ENCODE assay signal across 12 mouse cellular contexts in the genomic region with DNA sequence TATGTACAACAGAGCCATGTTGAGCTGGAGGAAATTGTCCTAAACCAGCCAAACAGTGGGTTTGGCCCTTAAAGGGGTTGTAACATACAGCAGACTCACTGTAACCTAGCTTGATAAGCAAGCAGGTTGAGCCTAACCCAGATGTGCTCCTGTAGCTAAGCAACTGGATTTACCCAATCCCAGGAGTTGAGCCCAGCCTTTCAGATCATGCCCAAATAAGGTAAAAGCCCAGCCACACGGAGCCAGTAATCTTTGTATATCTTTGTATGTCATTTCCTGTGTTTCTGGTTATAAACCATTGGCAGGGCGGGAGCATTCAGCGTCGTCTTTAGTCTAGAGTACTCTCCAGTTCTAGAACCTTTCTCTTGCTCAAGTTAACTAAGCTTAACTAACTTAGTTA.
DNase-seq lines count a peak whose midpoint lies in the region; ATAC-seq and TF ChIP-seq lines count a peak whose summit lies in the region.
"Had no signal": no experiment of that assay in that cellular context is flagged by ENCODE, and none has a peak within 500 bp of the region (broad histone marks: within the 10 kb centered on the region; RNA-seq: fewer than 3 reads in every experiment).

No protein-coding gene starts in this region.

- 60% methylated on average over 4 of the region's 4 CpGs for WGBS in embryonic facial prominence, embryonic 14.5 days
- 66% methylated on average over 4 of the region's 4 CpGs for WGBS in kidney, embryonic 16.5 days

- H3K4me3 ChIP-seq in CH12.LX (replicated peaks in 1 of 3; ENCODE audit: low read depth in 2 of 3, low read length in 2 of 3, poor library complexity in 1 of 3) = no peak overlapping the region
- no peak overlapping the region for H3K4me3 ChIP-seq in embryonic facial prominence, embryonic 14.5 days (ENCODE audit: low read depth, low read length)
- H3K4me3 ChIP-seq in kidney, embryonic 16.5 days (ENCODE audit: low read length) = no peak overlapping the region
- H3K4me3 ChIP-seq: hindbrain, embryonic 12.5 days; kidney, embryonic 15.5 days; limb, embryonic 15.5 days had no signal

- TF ChIP-seq CTCF in CH12.LX (conservative IDR thresholded peaks at IDR 0.05 in 1 of 2, IDR thresholded peaks at IDR 0.05 in 1 of 2; ENCODE audit: low read depth in 2 of 2, low read length in 2 of 2) = no peak

- H3K79me2 ChIP-seq in CH12.LX (replicated peaks; ENCODE audit: control insufficient read depth, extremely low read depth, insufficient read depth, poor library complexity, severe bottlenecking) = no peaks in the 10 kb centered on the region

- no peak overlapping the region for H3K4me2 ChIP-seq in CH12.LX (ENCODE audit: insufficient read depth, low read depth, poor library complexity, severe bottlenecking)
- H3K4me2 ChIP-seq in embryonic facial prominence, embryonic 14.5 days (ENCODE audit: low read depth, low read length) = no peak overlapping the region
- no peak overlapping the region for H3K4me2 ChIP-seq in kidney, embryonic 16.5 days (replicated peaks; ENCODE audit: low read depth, low read length)
- H3K4me2 ChIP-seq: hindbrain, embryonic 12.5 days; kidney, embryonic 15.5 days; limb, embryonic 15.5 days had no signal

- H3K9ac ChIP-seq in CH12.LX (ENCODE audit: insufficient read depth, low read depth) = no peak overlapping the region
- no peak overlapping the region for H3K9ac ChIP-seq in embryonic facial prominence, embryonic 14.5 days (ENCODE audit: low read depth, low read length)
- no peak overlapping the region for H3K9ac ChIP-seq in kidney, embryonic 16.5 days (replicated peaks; ENCODE audit: low read length)
- H3K9ac ChIP-seq: hindbrain, embryonic 12.5 days; kidney, embryonic 15.5 days; limb, embryonic 15.5 days had no signal

- peak; percentile 48 for DNase-seq in embryo, embryonic 11 days
- DNase-seq in embryo, embryonic 10 days (ENCODE audit: low spot score) = no peak
- peak; percentile 38 for DNase-seq in CH12.LX (ENCODE audit: extremely low read depth)
- DNase-seq in embryonic facial prominence, embryonic 14.5 days (ENCODE audit: low spot score) = peak; percentile 61
- no peak for DNase-seq in right cerebral cortex, postnatal 4 days
- no peak for DNase-seq in gastrocnemius, postnatal 10 days
- DNase-seq: cerebellum, postnatal 36 days had no signal

- no peak; the same call in 1 of the 2 replicates for ATAC-seq in embryonic facial prominence, embryonic 14.5 days (ENCODE audit: low read depth)
- ATAC-seq in megakaryocyte-erythroid progenitor cell, adult 5-6 weeks (replicated peaks; ENCODE audit: low FRiP score, low TSS enrichment, poor library complexity, severe bottlenecking) = peak; percentile 59; the same call in 1 of the 2 replicates
- ATAC-seq in kidney, embryonic 16.5 days (ENCODE audit: low FRiP score, low TSS enrichment) = no peak

- H3K36me3 ChIP-seq in CH12.LX (replicated peaks in 1 of 2; ENCODE audit: control insufficient read depth in 1 of 2, insufficient read depth in 1 of 2, low read length in 1 of 2) = peaks cover 0 to 11% of the 10 kb centered on the region in 2 experiments
- H3K36me3 ChIP-seq in embryonic facial prominence, embryonic 14.5 days (ENCODE audit: control insufficient read depth, insufficient read depth, low read length) = no peaks in the 10 kb centered on the region
- no peaks in the 10 kb centered on the region for H3K36me3 ChIP-seq in kidney, embryonic 16.5 days (ENCODE audit: insufficient read depth, low read length)
- H3K36me3 ChIP-seq: hindbrain, embryonic 12.5 days; kidney, embryonic 15.5 days; limb, embryonic 15.5 days had no signal

- TF ChIP-seq RAD21 in CH12.LX (IDR thresholded peaks at IDR 0.05; ENCODE audit: low read depth, low read length) = no peak

- TF ChIP-seq POLR2A in CH12.LX (IDR thresholded peaks at IDR 0.05; ENCODE audit: low read depth, low read length) = no peak

- peaks cover 9 to 24% of the 10 kb centered on the region in 2 experiments for H3K4me1 ChIP-seq in CH12.LX (ENCODE audit: control insufficient read depth in 1 of 2, insufficient read depth in 2 of 2)
- peaks cover 8% of the 10 kb centered on the region; the same call in 1 of the 2 replicates for H3K4me1 ChIP-seq in embryonic facial prominence, embryonic 14.5 days (ENCODE audit: control insufficient read depth, insufficient read depth, low read length)
- H3K4me1 ChIP-seq in kidney, embryonic 16.5 days (ENCODE audit: insufficient read depth, low read length) = peaks cover 5% of the 10 kb centered on the region; the same call in 1 of the 2 replicates

- dilution Hi-C loops in CH12.LX (cut with MboI; ENCODE audit: extremely low pct_ligation_motif_present, extremely low pct_unique_long_range_greater_than_20kb, low sequenced_read_pairs) = no loop called here

- in situ Hi-C loops in CH12.LX (cut with MboI; ENCODE audit: low pct_ligation_motif_present, low pct_unique_long_range_greater_than_20kb, low sequenced_read_pairs) = no loop called here

- no peaks in the 10 kb centered on the region for H3K27me3 ChIP-seq in CH12.LX (replicated peaks)
- no peaks in the 10 kb centered on the region for H3K27me3 ChIP-seq in embryonic facial prominence, embryonic 14.5 days (replicated peaks; ENCODE audit: control insufficient read depth, insufficient read depth, low read length)
- no peaks in the 10 kb centered on the region for H3K27me3 ChIP-seq in kidney, embryonic 16.5 days (ENCODE audit: insufficient read depth, low read length)
- H3K27me3 ChIP-seq: hindbrain, embryonic 12.5 days; kidney, embryonic 15.5 days; limb, embryonic 15.5 days had no signal

- no peak for TF ChIP-seq EP300 in CH12.LX (IDR thresholded peaks at IDR 0.05; ENCODE audit: low read length)

- no peak overlapping the region for H3K27ac ChIP-seq in CH12.LX (ENCODE audit: insufficient read depth, low read depth)
- H3K27ac ChIP-seq in embryonic facial prominence, embryonic 14.5 days (replicated peaks; ENCODE audit: low read depth, low read length) = no peak overlapping the region
- H3K27ac ChIP-seq in kidney, embryonic 16.5 days (ENCODE audit: low read length) = no peak overlapping the region
- H3K27ac ChIP-seq: hindbrain, embryonic 12.5 days; kidney, embryonic 15.5 days; limb, embryonic 15.5 days had no signal

- no peaks in the 10 kb centered on the region for H3K9me3 ChIP-seq in CH12.LX (replicated peaks; ENCODE audit: low read length)
- H3K9me3 ChIP-seq in embryonic facial prominence, embryonic 14.5 days (ENCODE audit: control insufficient read depth, low read length) = no peaks in the 10 kb centered on the region
- H3K9me3 ChIP-seq in kidney, embryonic 16.5 days (ENCODE audit: low read length) = no peaks in the 10 kb centered on the region
- H3K9me3 ChIP-seq: hindbrain, embryonic 12.5 days; kidney, embryonic 15.5 days; limb, embryonic 15.5 days had no signal

TF ChIP-seq in CH12.LX, 34 proteins besides CTCF, POLR2A, EP300 and RAD21:
- TF ChIP-seq BHLHE40 (IDR thresholded peaks at IDR 0.05; ENCODE audit: low read depth, low read length) (no peak), ELF1 (IDR thresholded peaks at IDR 0.05; ENCODE audit: low read depth, low read length) (no peak), MEF2A (IDR thresholded peaks at IDR 0.05; ENCODE audit: borderline replicate concordance, low read depth, low read length) (no peak), CHD2 (IDR thresholded peaks at IDR 0.05; ENCODE audit: low read length) (no peak), ZMIZ1 (IDR thresholded peaks at IDR 0.05; ENCODE audit: low read depth, low read length) (no peak), E2F4 (IDR thresholded peaks at IDR 0.05; ENCODE audit: insufficient replicate concordance, low read depth, low read length) (no peak), ZKSCAN1 (IDR thresholded peaks at IDR 0.05; ENCODE audit: borderline replicate concordance, low read depth, low read length) (no peak), IRF4 (IDR thresholded peaks at IDR 0.05; ENCODE audit: low read depth, low read length) (no peak), MYC (IDR thresholded peaks at IDR 0.05; ENCODE audit: low read depth, low read length) (no peak), KAT2A (IDR thresholded peaks at IDR 0.05; ENCODE audit: insufficient replicate concordance, low read length) (no peak), NRF1 (IDR thresholded peaks at IDR 0.05; ENCODE audit: low read depth, low read length) (no peak)

Comparison
In these comparisons a context has a peak if more than half of its experiments do, and no peak if none do; other contexts are left out.
1. DNase-seq: peak in embryo, embryonic 11 days (single experiment), CH12.LX (single experiment) and embryonic facial prominence, embryonic 14.5 days (single experiment); none in embryo, embryonic 10 days (single experiment), right cerebral cortex, postnatal 4 days (single experiment) and gastrocnemius, postnatal 10 days (single experiment).